In genomic region chr15:71195011-71195739, GRCm38 (mm10) we compare ENCODE assay signal across 8 mouse cellular contexts.
DNase-seq lines count a peak whose midpoint lies in the region; ATAC-seq and TF ChIP-seq lines count a peak whose summit lies in the region.

No protein-coding gene starts in this region.

- H3K9ac ChIP-seq in intestine, postnatal 0 days (ENCODE audit: low read depth, low read length), result no peak overlapping the region
- H3K9ac ChIP-seq in intestine, embryonic 16.5 days (ENCODE audit: low read depth, low read length), result no peak overlapping the region
- H3K9ac ChIP-seq in forebrain, postnatal 0 days, result no peak overlapping the region

- ATAC-seq in intestine, postnatal 0 days, result no peak
- no peak for ATAC-seq in intestine, embryonic 16.5 days
- ATAC-seq in forebrain, postnatal 0 days, result peak; percentile 79

- H3K27ac ChIP-seq in intestine, postnatal 0 days (ENCODE audit: low read depth, low read length), result no peak overlapping the region
- H3K27ac ChIP-seq in intestine, embryonic 16.5 days (ENCODE audit: low read length), result no peak overlapping the region
- no peak overlapping the region for H3K27ac ChIP-seq in forebrain, postnatal 0 days (ENCODE audit: low read depth, low read length)

- peak; percentile 46 for TF ChIP-seq CTCF in intestine, postnatal 0 days (IDR thresholded peaks at IDR 0.05; ENCODE audit: low read depth)
- TF ChIP-seq CTCF in forebrain, postnatal 0 days (IDR thresholded peaks at IDR 0.05; ENCODE audit: low read depth), result peak; percentile 73

- H3K4me2 ChIP-seq in intestine, postnatal 0 days (replicated peaks; ENCODE audit: low read depth), result no peak overlapping the region
- no peak overlapping the region for H3K4me2 ChIP-seq in intestine, embryonic 16.5 days (ENCODE audit: low read depth, low read length)
- no peak overlapping the region for H3K4me2 ChIP-seq in forebrain, postnatal 0 days (ENCODE audit: low read depth)

- peak; percentile 8 for DNase-seq in adrenal gland, postnatal 25 days
- peak; percentile 85 for DNase-seq in forebrain, postnatal 0 days
- peak; percentile 57 to 82 for DNase-seq in left cerebral cortex, postnatal 25 days (ENCODE audit: low spot score in 2 of 2)
- no peak for DNase-seq in urinary bladder, postnatal 14 days (ENCODE audit: low spot score)
- DNase-seq in heart, adult 9 months (ENCODE audit: low spot score in 2 of 2), result no peak
- DNase-seq in T-cell, adult 2 months (ENCODE audit: low spot score), result no peak

- H3K4me1 ChIP-seq in intestine, postnatal 0 days (replicated peaks; ENCODE audit: control insufficient read depth, insufficient read depth, low read length), result no peaks in the 10 kb centered on the region
- no peaks in the 10 kb centered on the region for H3K4me1 ChIP-seq in intestine, embryonic 16.5 days (ENCODE audit: control insufficient read depth, insufficient read depth, low read length)
- no peaks in the 10 kb centered on the region for H3K4me1 ChIP-seq in forebrain, postnatal 0 days (ENCODE audit: insufficient read depth)

- intact Hi-C loops in left cerebral cortex, postnatal 25 days (cut with DNase I), result no loop called here

- WGBS in intestine, postnatal 0 days, result 53% methylated on average over 11 of the region's 11 CpGs
- WGBS in intestine, embryonic 16.5 days, result 54% methylated on average over 11 of the region's 11 CpGs
- 27% methylated on average over 11 of the region's 11 CpGs for WGBS in forebrain, postnatal 0 days

- no peaks in the 10 kb centered on the region for H3K36me3 ChIP-seq in intestine, postnatal 0 days (ENCODE audit: control insufficient read depth, insufficient read depth)
- no peaks in the 10 kb centered on the region for H3K36me3 ChIP-seq in intestine, embryonic 16.5 days (ENCODE audit: control insufficient read depth, insufficient read depth, low read length)
- no peaks in the 10 kb centered on the region for H3K36me3 ChIP-seq in forebrain, postnatal 0 days (ENCODE audit: insufficient read depth)

- H3K9me3 ChIP-seq in intestine, postnatal 0 days (ENCODE audit: control insufficient read depth), result no peaks in the 10 kb centered on the region
- no peaks in the 10 kb centered on the region for H3K9me3 ChIP-seq in intestine, embryonic 16.5 days (ENCODE audit: control insufficient read depth, low read length)
- no peaks in the 10 kb centered on the region for H3K9me3 ChIP-seq in forebrain, postnatal 0 days (ENCODE audit: low read length)

- H3K4me3 ChIP-seq in intestine, postnatal 0 days (ENCODE audit: low read depth, low read length), result no peak overlapping the region
- no peak overlapping the region for H3K4me3 ChIP-seq in intestine, embryonic 16.5 days (ENCODE audit: low read length)
- H3K4me3 ChIP-seq in forebrain, postnatal 0 days (ENCODE audit: low read depth, low read length), result no peak overlapping the region

- no peaks in the 10 kb centered on the region for H3K27me3 ChIP-seq in intestine, postnatal 0 days (replicated peaks; ENCODE audit: control insufficient read depth, insufficient read depth, low read length)
- no peaks in the 10 kb centered on the region for H3K27me3 ChIP-seq in intestine, embryonic 16.5 days (replicated peaks; ENCODE audit: control insufficient read depth, insufficient read depth, low read length)
- no peaks in the 10 kb centered on the region for H3K27me3 ChIP-seq in forebrain, postnatal 0 days (ENCODE audit: insufficient read depth, low read length)

Comparison
In these comparisons a context has a peak if more than half of its experiments do, and no peak if none do; other contexts are left out.
1. DNase-seq: peak in adrenal gland, postnatal 25 days (single experiment), forebrain, postnatal 0 days (single experiment) and left cerebral cortex, postnatal 25 days (2 of 2); none in urinary bladder, postnatal 14 days (single experiment), heart, adult 9 months (0 of 2) and T-cell, adult 2 months (single experiment).